Mouse (Mus musculus): ENCODE data around the gene Spata7. TPM values are rescaled to one million over a fixed set of nuclear protein-coding genes. Genes with fewer than 3 reads are reported as not detected.
A peak's percentile ranks its signal among the peaks of the same experiment; 100 is the strongest.

Gene Spata7
- 35.7 and 37.7 TPM in 2 replicates for polyA plus RNA-seq (2015; fragmentation: Nextera tagmentation; extraction: Ambion mirVana)

DNA sequence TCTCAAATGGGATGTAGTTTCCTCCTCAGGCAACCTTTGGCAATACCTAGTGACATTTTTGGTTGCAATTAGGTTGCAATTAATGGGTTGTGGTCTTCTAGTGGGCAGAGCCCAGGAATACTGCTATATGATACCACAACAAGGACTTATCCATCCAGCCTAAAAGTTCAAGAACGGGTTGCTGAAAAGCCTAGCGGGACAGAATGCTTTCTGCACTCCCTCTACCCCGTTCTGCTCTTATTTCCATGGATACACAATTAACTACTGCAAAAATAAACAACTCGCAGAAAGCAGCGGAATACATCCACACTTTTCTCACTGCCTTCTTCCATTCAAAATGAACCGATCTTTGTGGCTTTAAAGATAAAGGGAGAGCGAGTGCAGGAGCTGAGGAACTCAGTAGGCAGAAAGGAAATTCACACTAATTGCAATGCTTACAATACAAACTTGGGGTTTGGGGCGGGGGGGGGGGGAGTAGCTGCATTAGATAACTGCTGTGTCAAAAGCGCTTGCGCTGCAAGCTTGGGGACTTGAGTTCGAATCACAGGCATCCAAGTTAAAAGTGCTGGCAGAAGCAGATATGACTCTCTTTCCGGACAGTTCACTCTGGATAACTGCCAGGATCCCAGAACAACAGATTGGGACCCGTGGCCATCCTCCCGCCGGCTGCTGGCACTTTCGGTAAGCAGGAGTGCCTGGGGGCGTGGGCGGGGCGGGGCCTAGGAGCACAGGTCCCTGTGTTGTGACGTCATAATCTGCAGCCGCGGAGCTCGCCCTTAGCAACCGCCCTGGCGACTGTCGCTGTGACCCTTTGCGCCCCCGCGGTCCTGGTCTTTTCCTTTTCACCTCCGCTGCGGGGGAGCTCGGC, at the start of gene Spata7:
Spata7 (plus strand) TSS at position 766 of the 868 bp plus-strand sequence.
- peak within 1 kb of the TSS; percentile 77 for H3K27ac ChIP-seq (ENCODE audit: low read length)
- 4% methylated on average over 31 of the region's 32 CpGs for WGBS
- peaks cover 3% of the 10 kb centered on the region; the same call in 1 of the 2 replicates for H3K9me3 ChIP-seq (replicated peaks; ENCODE audit: control insufficient read depth, low read length, poor library complexity, severe bottlenecking)
- no peaks in the 10 kb centered on the region for H3K27me3 ChIP-seq (ENCODE audit: control insufficient read depth, insufficient read depth, low read depth, low read length)
- ATAC-seq = peak; percentile 92
- 0 out of 2 replicates have a peak, but pooled peaks cover 4% of the 10 kb centered on the region for H3K36me3 ChIP-seq (ENCODE audit: control insufficient read depth, insufficient read depth, low read length)
- H3K4me2 ChIP-seq (ENCODE audit: low read length) = peak within 1 kb of the TSS; percentile 69
- peaks cover 13% of the 10 kb centered on the region; the same call in 1 of the 2 replicates for H3K4me1 ChIP-seq (ENCODE audit: control insufficient read depth, insufficient read depth, low read length)
- H3K9ac ChIP-seq (ENCODE audit: low read depth, low read length) = peak within 1 kb of the TSS; percentile 86
- H3K4me3 ChIP-seq (ENCODE audit: low read depth, low read length) = peak within 1 kb of the TSS; percentile 93

DNA sequence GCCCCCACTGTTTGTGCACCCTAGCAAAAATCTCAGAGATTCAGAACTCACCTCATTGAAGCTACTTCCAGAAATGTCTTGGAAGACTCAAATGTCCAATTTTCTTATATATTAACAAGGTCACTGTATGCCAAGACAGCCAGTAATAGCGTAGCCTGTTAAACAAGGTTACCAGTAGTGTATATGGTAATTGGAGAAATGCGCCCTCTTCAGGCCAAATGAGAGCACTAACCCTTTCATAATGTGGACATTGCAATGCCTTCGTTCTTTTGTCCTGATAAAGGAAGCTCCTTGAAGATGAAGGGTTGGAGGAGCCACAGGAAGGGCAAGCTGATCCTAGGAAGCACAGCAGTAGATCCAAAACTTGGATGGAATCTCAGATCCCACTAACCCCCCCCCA, 42.7 kb upstream of the Spata7 start:
- Histone ChIP-seq H3K36me3 (ENCODE audit: control insufficient read depth, insufficient read depth, low read length) (no peaks in the 10 kb centered on the region), H3K27ac (ENCODE audit: low read length) (no peak overlapping the region), H3K9ac (ENCODE audit: low read depth, low read length) (no peak overlapping the region), H3K4me1 (ENCODE audit: control insufficient read depth, insufficient read depth, low read length) (no peaks in the 10 kb centered on the region), H3K4me3 (ENCODE audit: low read depth, low read length) (no peak overlapping the region), H3K4me2 (ENCODE audit: low read length) (no peak overlapping the region), H3K27me3 (ENCODE audit: control insufficient read depth, insufficient read depth, low read depth, low read length) (no peaks in the 10 kb centered on the region), H3K9me3 (replicated peaks; ENCODE audit: control insufficient read depth, low read length, poor library complexity, severe bottlenecking) (no peaks in the 10 kb centered on the region)
- no peak for ATAC-seq
- WGBS = 41% methylated on average over 3 of the region's 3 CpGs

DNA sequence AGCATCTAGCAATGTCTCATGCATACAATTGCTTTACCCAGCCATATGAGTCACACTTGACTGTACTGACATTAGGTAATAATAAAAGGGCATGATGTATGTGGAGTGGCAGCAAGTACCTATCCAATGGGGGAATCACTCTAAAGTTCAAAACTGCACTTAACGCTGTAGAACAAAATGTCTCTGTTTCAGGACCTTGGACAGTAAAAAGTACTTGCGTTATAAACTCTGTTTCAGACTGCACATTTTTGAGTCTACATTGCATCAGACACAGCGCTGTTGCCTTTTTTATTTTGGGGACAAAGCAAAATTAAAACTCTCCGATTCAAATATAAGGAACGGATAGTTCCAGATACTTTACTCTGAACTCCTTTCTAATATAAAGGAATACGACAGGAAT, 39.4 kb upstream of the Spata7 start:
- Histone ChIP-seq H3K4me2 (ENCODE audit: low read length) (no peak overlapping the region), H3K4me3 (ENCODE audit: low read depth, low read length) (no peak overlapping the region), H3K9ac (ENCODE audit: low read depth, low read length) (no peak overlapping the region), H3K27ac (ENCODE audit: low read length) (no peak overlapping the region), H3K27me3 (ENCODE audit: control insufficient read depth, insufficient read depth, low read depth, low read length) (no peaks in the 10 kb centered on the region), H3K9me3 (replicated peaks; ENCODE audit: control insufficient read depth, low read length, poor library complexity, severe bottlenecking) (no peaks in the 10 kb centered on the region), H3K4me1 (ENCODE audit: control insufficient read depth, insufficient read depth, low read length) (no peaks in the 10 kb centered on the region), H3K36me3 (ENCODE audit: control insufficient read depth, insufficient read depth, low read length) (no peaks in the 10 kb centered on the region)
- 75% methylated on average over 6 of the region's 6 CpGs for WGBS
- ATAC-seq = no peak

DNA sequence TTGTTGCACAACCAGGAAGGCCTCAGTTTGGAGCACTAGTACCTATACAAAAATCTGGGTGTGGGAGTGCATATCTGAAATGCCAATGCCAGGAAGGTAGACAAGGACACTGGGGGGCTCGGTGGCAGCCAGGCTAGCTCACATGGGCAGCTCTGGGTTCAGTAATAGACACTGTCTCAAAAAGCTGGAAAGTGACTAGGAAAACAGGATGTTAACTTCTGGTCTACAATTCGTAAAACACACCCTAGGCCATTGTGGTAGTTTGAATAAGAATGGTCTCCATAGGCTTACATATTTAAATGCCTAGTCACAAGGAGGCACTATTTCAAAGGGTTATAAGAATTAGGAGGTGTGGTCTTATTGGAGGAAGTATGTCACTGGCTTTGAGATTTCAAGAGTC, 36.9 kb upstream of the Spata7 start:
- no peaks in the 10 kb centered on the region for H3K9me3 ChIP-seq (replicated peaks; ENCODE audit: control insufficient read depth, low read length, poor library complexity, severe bottlenecking)
- no peak overlapping the region for H3K27ac ChIP-seq (ENCODE audit: low read length)
- ATAC-seq = no peak
- H3K9ac ChIP-seq (ENCODE audit: low read depth, low read length) = no peak overlapping the region
- no peaks in the 10 kb centered on the region for H3K4me1 ChIP-seq (ENCODE audit: control insufficient read depth, insufficient read depth, low read length)
- no peaks in the 10 kb centered on the region for H3K27me3 ChIP-seq (ENCODE audit: control insufficient read depth, insufficient read depth, low read depth, low read length)
- WGBS = 88% methylated on average over 2 of the region's 2 CpGs
- no peak overlapping the region for H3K4me2 ChIP-seq (ENCODE audit: low read length)
- H3K36me3 ChIP-seq (ENCODE audit: control insufficient read depth, insufficient read depth, low read length) = no peaks in the 10 kb centered on the region
- H3K4me3 ChIP-seq (ENCODE audit: low read depth, low read length) = no peak overlapping the region

DNA sequence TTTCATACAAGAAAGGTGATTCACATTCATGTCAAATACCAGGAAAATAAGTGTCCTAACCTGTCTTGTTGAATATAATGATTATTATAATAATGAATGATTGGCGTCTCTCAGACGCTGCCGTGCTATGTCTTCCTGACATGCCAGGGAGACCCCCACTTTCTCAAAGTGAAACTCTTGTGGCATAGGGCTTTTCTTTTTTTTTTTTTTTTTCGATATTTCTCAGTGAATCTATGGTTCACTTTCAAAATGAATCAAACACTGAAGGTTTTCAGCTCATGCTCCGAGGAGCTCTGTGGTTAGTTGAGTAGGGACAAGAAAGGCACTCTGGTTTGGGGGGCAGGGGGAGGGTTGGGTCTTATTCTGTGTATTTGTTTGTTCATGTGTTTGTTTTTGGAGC, 27.1 kb upstream of the Spata7 start:
- H3K27ac ChIP-seq (ENCODE audit: low read length) = no peak overlapping the region
- no peak for ATAC-seq
- 91% methylated on average over 5 of the region's 5 CpGs for WGBS

DNA sequence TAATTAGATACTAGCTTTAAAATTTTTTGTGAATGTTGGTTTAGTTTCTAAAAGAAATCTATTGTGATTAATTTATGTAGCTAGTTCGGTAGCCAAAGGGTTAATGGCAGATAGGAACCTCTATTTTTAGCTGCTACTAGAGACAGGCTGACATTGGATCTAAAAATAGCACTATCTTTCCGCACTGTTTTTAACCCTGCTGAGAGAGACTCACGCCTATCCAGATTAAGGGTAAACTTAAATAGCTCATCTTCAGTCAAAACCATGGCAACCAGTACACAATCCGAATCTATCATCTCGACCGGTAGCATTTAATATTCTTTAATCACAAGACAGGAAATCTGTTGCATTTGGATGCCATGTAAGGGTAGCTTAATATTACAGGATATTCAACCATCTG, 25.8 kb upstream of the Spata7 start:
- peak; percentile 62; the same call in 1 of the 2 replicates for ATAC-seq
- WGBS = 26% methylated on average over 6 of the region's 6 CpGs
- no peak overlapping the region for H3K4me2 ChIP-seq (ENCODE audit: low read length)

More for the DNA sequence above, 27.1 kb upstream of the Spata7 start:
- Histone ChIP-seq H3K9ac (ENCODE audit: low read depth, low read length) (no peak overlapping the region), H3K4me2 (ENCODE audit: low read length) (no peak overlapping the region), H3K36me3 (ENCODE audit: control insufficient read depth, insufficient read depth, low read length) (no peaks in the 10 kb centered on the region), H3K9me3 (replicated peaks; ENCODE audit: control insufficient read depth, low read length, poor library complexity, severe bottlenecking) (peaks cover 7% of the 10 kb centered on the region; the same call in 1 of the 2 replicates), H3K4me3 (ENCODE audit: low read depth, low read length) (no peak overlapping the region), H3K27me3 (ENCODE audit: control insufficient read depth, insufficient read depth, low read depth, low read length) (no peaks in the 10 kb centered on the region), H3K4me1 (ENCODE audit: control insufficient read depth, insufficient read depth, low read length) (peaks cover 6% of the 10 kb centered on the region; the same call in 1 of the 2 replicates)

DNA sequence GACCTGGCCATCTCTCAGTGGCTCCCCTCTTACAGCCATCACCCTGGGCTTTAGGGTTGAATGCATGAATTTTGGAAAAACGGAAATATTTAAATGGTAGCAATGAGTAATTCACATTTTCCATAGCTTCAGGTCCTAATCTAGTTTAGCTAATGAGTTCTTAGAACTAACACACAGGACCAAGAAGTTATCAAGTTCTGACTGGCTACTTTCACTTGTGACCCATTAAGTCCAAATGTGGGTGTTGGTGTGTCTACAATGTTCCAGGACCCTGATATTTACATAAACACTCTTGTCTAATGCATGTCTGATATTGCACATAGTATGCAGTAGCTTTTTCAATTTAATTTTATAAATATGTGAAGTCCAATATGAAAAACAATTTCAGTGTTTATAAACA, 22.7 kb upstream of the Spata7 start:
- H3K27me3 ChIP-seq (ENCODE audit: control insufficient read depth, insufficient read depth, low read depth, low read length) = no peaks in the 10 kb centered on the region
- WGBS = 86% methylated on average over 1 of the region's 1 CpGs
- H3K9ac ChIP-seq (ENCODE audit: low read depth, low read length) = no peak overlapping the region
- peaks cover 6% of the 10 kb centered on the region; the same call in 1 of the 2 replicates for H3K4me1 ChIP-seq (ENCODE audit: control insufficient read depth, insufficient read depth, low read length)
- H3K9me3 ChIP-seq (replicated peaks; ENCODE audit: control insufficient read depth, low read length, poor library complexity, severe bottlenecking) = no peaks in the 10 kb centered on the region
- no peak overlapping the region for H3K27ac ChIP-seq (ENCODE audit: low read length)
- ATAC-seq = no peak
- H3K4me3 ChIP-seq (ENCODE audit: low read depth, low read length) = no peak overlapping the region
- no peak overlapping the region for H3K4me2 ChIP-seq (ENCODE audit: low read length)
- H3K36me3 ChIP-seq (ENCODE audit: control insufficient read depth, insufficient read depth, low read length) = no peaks in the 10 kb centered on the region

More for the DNA sequence above, 25.8 kb upstream of the Spata7 start:
- H3K9me3 ChIP-seq (replicated peaks; ENCODE audit: control insufficient read depth, low read length, poor library complexity, severe bottlenecking) = peaks cover 4% of the 10 kb centered on the region; the same call in 1 of the 2 replicates
- H3K9ac ChIP-seq (ENCODE audit: low read depth, low read length) = no peak overlapping the region
- no peak overlapping the region for H3K4me3 ChIP-seq (ENCODE audit: low read depth, low read length)
- H3K36me3 ChIP-seq (ENCODE audit: control insufficient read depth, insufficient read depth, low read length) = no peaks in the 10 kb centered on the region
- H3K4me1 ChIP-seq (ENCODE audit: control insufficient read depth, insufficient read depth, low read length) = peaks cover 6% of the 10 kb centered on the region; the same call in 1 of the 2 replicates
- H3K27me3 ChIP-seq (ENCODE audit: control insufficient read depth, insufficient read depth, low read depth, low read length) = no peaks in the 10 kb centered on the region
- H3K27ac ChIP-seq (ENCODE audit: low read length) = no peak overlapping the region

DNA sequence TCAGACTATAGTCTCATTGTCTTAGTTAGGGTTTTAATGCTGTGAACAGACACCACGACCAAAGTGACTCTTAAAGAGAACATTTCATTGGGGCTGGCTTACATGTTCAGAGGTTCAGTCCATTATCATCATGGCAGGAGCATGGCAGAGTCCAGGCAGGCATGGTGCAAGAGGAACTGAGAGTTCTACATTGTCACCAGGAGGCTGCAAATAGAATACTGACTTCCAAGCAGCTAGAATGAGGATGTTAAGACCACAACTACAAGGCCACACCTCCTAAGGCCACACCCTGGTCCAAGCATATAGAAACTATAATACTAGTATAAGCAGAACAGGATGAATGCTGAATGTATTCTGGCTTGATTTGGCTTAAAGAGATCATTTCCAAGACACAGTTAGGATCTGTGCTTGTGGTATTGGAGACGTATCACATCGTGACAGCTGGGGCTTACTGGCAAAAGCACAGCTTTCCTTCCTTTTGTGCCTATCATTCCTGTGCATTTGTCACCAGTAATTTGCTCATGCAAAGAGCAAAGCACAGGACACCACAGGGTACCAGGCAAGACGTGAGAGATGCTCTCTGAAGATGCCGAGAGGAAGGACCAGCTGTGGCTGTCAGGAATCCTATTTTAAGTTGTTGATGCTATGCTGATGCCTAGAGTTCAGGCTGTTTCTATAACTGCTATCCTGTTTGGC, 21.2 kb upstream of the Spata7 start:
- no peak overlapping the region for H3K27ac ChIP-seq (ENCODE audit: low read length)
- H3K9ac ChIP-seq (ENCODE audit: low read depth, low read length) = no peak overlapping the region
- no peak overlapping the region for H3K4me3 ChIP-seq (ENCODE audit: low read depth, low read length)
- H3K27me3 ChIP-seq (ENCODE audit: control insufficient read depth, insufficient read depth, low read depth, low read length) = no peaks in the 10 kb centered on the region
- ATAC-seq = no peak
- 60% methylated on average over 5 of the region's 5 CpGs for WGBS
- H3K9me3 ChIP-seq (replicated peaks; ENCODE audit: control insufficient read depth, low read length, poor library complexity, severe bottlenecking) = no peaks in the 10 kb centered on the region
- no peak overlapping the region for H3K4me2 ChIP-seq (ENCODE audit: low read length)
- H3K4me1 ChIP-seq (ENCODE audit: control insufficient read depth, insufficient read depth, low read length) = 0 out of 2 replicates have a peak, but pooled peaks cover 3% of the 10 kb centered on the region
- no peaks in the 10 kb centered on the region for H3K36me3 ChIP-seq (ENCODE audit: control insufficient read depth, insufficient read depth, low read length)

DNA sequence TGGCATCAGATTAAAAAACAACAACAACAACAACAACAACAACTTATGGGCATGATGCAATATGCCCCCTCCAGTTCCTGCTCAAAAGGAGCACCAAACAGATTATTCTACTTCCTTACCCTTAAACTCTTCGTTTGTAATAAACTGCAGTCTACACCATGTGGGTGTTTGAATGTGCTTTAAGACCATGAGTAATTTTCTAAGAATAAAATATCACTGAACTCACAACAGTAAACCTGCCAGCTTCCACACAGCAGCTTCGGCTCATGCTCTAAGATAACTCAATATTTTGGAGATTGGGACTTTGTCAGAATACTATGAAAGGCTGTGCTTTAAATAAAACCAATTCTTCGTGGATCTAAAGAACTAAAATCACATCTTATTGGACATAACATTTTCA, 17.6 kb upstream of the Spata7 start:
- H3K4me2 ChIP-seq (ENCODE audit: low read length) = no peak overlapping the region
- H3K4me3 ChIP-seq (ENCODE audit: low read depth, low read length) = no peak overlapping the region
- H3K27me3 ChIP-seq (ENCODE audit: control insufficient read depth, insufficient read depth, low read depth, low read length) = no peaks in the 10 kb centered on the region
- H3K4me1 ChIP-seq (ENCODE audit: control insufficient read depth, insufficient read depth, low read length) = peaks cover 2% of the 10 kb centered on the region; the same call in 1 of the 2 replicates
- H3K9me3 ChIP-seq (replicated peaks; ENCODE audit: control insufficient read depth, low read length, poor library complexity, severe bottlenecking) = no peaks in the 10 kb centered on the region
- H3K36me3 ChIP-seq (ENCODE audit: control insufficient read depth, insufficient read depth, low read length) = no peaks in the 10 kb centered on the region
- H3K9ac ChIP-seq (ENCODE audit: low read depth, low read length) = no peak overlapping the region
- no peak overlapping the region for H3K27ac ChIP-seq (ENCODE audit: low read length)
- no peak for ATAC-seq
- 78% methylated on average over 3 of the region's 3 CpGs for WGBS
